Mouse (Mus musculus) naive thymus-derived CD4-positive, alpha-beta T cell, adult 5 months (primary cell): Measurements from ENCODE around the gene Atrx. TPM values are rescaled to one million over a fixed set of nuclear protein-coding genes. Genes with fewer than 3 reads are reported as not detected.

ENCODE experiments used
- polyA plus RNA-seq: library from polyadenylated mRNA; unstranded; fragments of 100-300 nt; shearing (Covaris generic); gene quantifications from one replicate; pipeline ENCODE4 v1.2.1, GENCODE M21; 2017

Gene Atrx
- polyA plus RNA-seq: 212 TPM

GRCm38 (mm10) chrX:105928861-105929477 lies at the start of gene Atrx:
Atrx (minus strand) TSS chrX:105929403.

GRCm38 (mm10) chrX:105764162-105765004 lies 164.8 kb downstream of the Atrx start, which contains the start of gene Fgf16:
Fgf16 (plus strand) TSS chrX:105764279.

Other genes starting within 250 kb of the Atrx start
- gene Fgf16, start 165.1 kb downstream of the Atrx start, polyA plus RNA-seq: not detected
- gene Magt1, start 82.5 kb upstream of the Atrx start, polyA plus RNA-seq: 36.2 TPM
- 173 TPM for gene Cox7b, start 86.3 kb upstream of the Atrx start, polyA plus RNA-seq
- gene Atp7a, start 97.9 kb upstream of the Atrx start, polyA plus RNA-seq: 16.5 TPM
- not detected for gene Tlr13, start 213.8 kb upstream of the Atrx start, polyA plus RNA-seq